Mouse (Mus musculus): ENCODE measurements around the gene Bhmt2. TPM values are rescaled to one million over a fixed set of nuclear protein-coding genes. Genes with fewer than 3 reads are reported as not detected.

The Bhmt2 gene
- total RNA-seq, 1 experiment from 2014 or later, result not detected

- ATAC-seq (replicated peaks in 1 of 2; ENCODE audit: insufficient read depth in 1 of 2, low FRiP score in 2 of 2, low TSS enrichment in 1 of 2, low read depth in 1 of 2, poor library complexity in 2 of 2, severe bottlenecking in 2 of 2), result no peak
Observed at GRCm38 (mm10) chr13:93667586-93667985, 6.5 kb downstream of the Bhmt2 start.

GRCm38 (mm10) chr13:93657941-93658340, 16.2 kb downstream of the Bhmt2 start:
- no peak for ATAC-seq (replicated peaks in 1 of 2; ENCODE audit: insufficient read depth in 1 of 2, low FRiP score in 2 of 2, low TSS enrichment in 1 of 2, low read depth in 1 of 2, poor library complexity in 2 of 2, severe bottlenecking in 2 of 2)

- no peak for ATAC-seq (replicated peaks in 1 of 2; ENCODE audit: insufficient read depth in 1 of 2, low FRiP score in 2 of 2, low TSS enrichment in 1 of 2, low read depth in 1 of 2, poor library complexity in 2 of 2, severe bottlenecking in 2 of 2)
Observed at GRCm38 (mm10) chr13:93653382-93653781, 20.7 kb downstream of the Bhmt2 start.

GRCm38 (mm10) chr13:93648387-93649130, 25.5 kb downstream of the Bhmt2 start:
- no peak for ATAC-seq (replicated peaks in 1 of 2; ENCODE audit: insufficient read depth in 1 of 2, low FRiP score in 2 of 2, low TSS enrichment in 1 of 2, low read depth in 1 of 2, poor library complexity in 2 of 2, severe bottlenecking in 2 of 2)

GRCm38 (mm10) chr13:93639636-93640035, 34.5 kb downstream of the Bhmt2 start:
- no peak for ATAC-seq (replicated peaks in 1 of 2; ENCODE audit: insufficient read depth in 1 of 2, low FRiP score in 2 of 2, low TSS enrichment in 1 of 2, low read depth in 1 of 2, poor library complexity in 2 of 2, severe bottlenecking in 2 of 2)

- no peak for ATAC-seq (replicated peaks in 1 of 2; ENCODE audit: insufficient read depth in 1 of 2, low FRiP score in 2 of 2, low TSS enrichment in 1 of 2, low read depth in 1 of 2, poor library complexity in 2 of 2, severe bottlenecking in 2 of 2)
Observed at GRCm38 (mm10) chr13:93637282-93638245, 36.5 kb downstream of the Bhmt2 start, which contains the start of gene Bhmt. Bhmt (minus strand) TSS chr13:93637961.

- no peak for ATAC-seq (replicated peaks in 1 of 2; ENCODE audit: insufficient read depth in 1 of 2, low FRiP score in 2 of 2, low TSS enrichment in 1 of 2, low read depth in 1 of 2, poor library complexity in 2 of 2, severe bottlenecking in 2 of 2)
Observed at GRCm38 (mm10) chr13:93636561-93636960, 37.5 kb downstream of the Bhmt2 start.

- ATAC-seq (replicated peaks in 1 of 2; ENCODE audit: insufficient read depth in 1 of 2, low FRiP score in 2 of 2, low TSS enrichment in 1 of 2, low read depth in 1 of 2, poor library complexity in 2 of 2, severe bottlenecking in 2 of 2), result no peak
Observed at GRCm38 (mm10) chr13:93632927-93633326, 41.2 kb downstream of the Bhmt2 start.

GRCm38 (mm10) chr13:93630941-93631705, 43.0 kb downstream of the Bhmt2 start:
- ATAC-seq (replicated peaks in 1 of 2; ENCODE audit: insufficient read depth in 1 of 2, low FRiP score in 2 of 2, low TSS enrichment in 1 of 2, low read depth in 1 of 2, poor library complexity in 2 of 2, severe bottlenecking in 2 of 2), result no peak

- no peak for ATAC-seq (replicated peaks in 1 of 2; ENCODE audit: insufficient read depth in 1 of 2, low FRiP score in 2 of 2, low TSS enrichment in 1 of 2, low read depth in 1 of 2, poor library complexity in 2 of 2, severe bottlenecking in 2 of 2)
Observed at GRCm38 (mm10) chr13:93628861-93629260, 45.2 kb downstream of the Bhmt2 start.

- ATAC-seq (replicated peaks in 1 of 2; ENCODE audit: insufficient read depth in 1 of 2, low FRiP score in 2 of 2, low TSS enrichment in 1 of 2, low read depth in 1 of 2, poor library complexity in 2 of 2, severe bottlenecking in 2 of 2), result no peak
Observed at GRCm38 (mm10) chr13:93614361-93614948, 59.6 kb downstream of the Bhmt2 start.

GRCm38 (mm10) chr13:93613771-93614170, 60.3 kb downstream of the Bhmt2 start:
- ATAC-seq (replicated peaks in 1 of 2; ENCODE audit: insufficient read depth in 1 of 2, low FRiP score in 2 of 2, low TSS enrichment in 1 of 2, low read depth in 1 of 2, poor library complexity in 2 of 2, severe bottlenecking in 2 of 2), result no peak

- peak; percentile 45 to 69; a peak in 3 of 4 replicates for ATAC-seq (replicated peaks in 1 of 2; ENCODE audit: insufficient read depth in 1 of 2, low FRiP score in 2 of 2, low TSS enrichment in 1 of 2, low read depth in 1 of 2, poor library complexity in 2 of 2, severe bottlenecking in 2 of 2)
Observed at GRCm38 (mm10) chr13:93612660-93613607, 61.2 kb downstream of the Bhmt2 start.

- no peak for ATAC-seq (replicated peaks in 1 of 2; ENCODE audit: insufficient read depth in 1 of 2, low FRiP score in 2 of 2, low TSS enrichment in 1 of 2, low read depth in 1 of 2, poor library complexity in 2 of 2, severe bottlenecking in 2 of 2)
Observed at GRCm38 (mm10) chr13:93608476-93608875, 65.6 kb downstream of the Bhmt2 start.

- no peak for ATAC-seq (replicated peaks in 1 of 2; ENCODE audit: insufficient read depth in 1 of 2, low FRiP score in 2 of 2, low TSS enrichment in 1 of 2, low read depth in 1 of 2, poor library complexity in 2 of 2, severe bottlenecking in 2 of 2)
Observed at GRCm38 (mm10) chr13:93607701-93608100, 66.4 kb downstream of the Bhmt2 start.

- ATAC-seq (replicated peaks in 1 of 2; ENCODE audit: insufficient read depth in 1 of 2, low FRiP score in 2 of 2, low TSS enrichment in 1 of 2, low read depth in 1 of 2, poor library complexity in 2 of 2, severe bottlenecking in 2 of 2), result no peak
Observed at GRCm38 (mm10) chr13:93606868-93607578, 67.1 kb downstream of the Bhmt2 start.
